Mouse (Mus musculus) retina, embryonic 14.5 days (tissue): ENCODE measurements at regions not wholly inside any gene's neighbourhood (a gene's known extent, or its start where the extent isn't known, plus 50 kb on each side); places are given as distances from the start of the nearest gene placed in this dataset.

Experiments used
- DNase-seq: peaks from one replicate; pipeline ENCODE4 v3.0.0-alpha.2; 2015; ENCODE audit warnings: low spot score

DNA sequence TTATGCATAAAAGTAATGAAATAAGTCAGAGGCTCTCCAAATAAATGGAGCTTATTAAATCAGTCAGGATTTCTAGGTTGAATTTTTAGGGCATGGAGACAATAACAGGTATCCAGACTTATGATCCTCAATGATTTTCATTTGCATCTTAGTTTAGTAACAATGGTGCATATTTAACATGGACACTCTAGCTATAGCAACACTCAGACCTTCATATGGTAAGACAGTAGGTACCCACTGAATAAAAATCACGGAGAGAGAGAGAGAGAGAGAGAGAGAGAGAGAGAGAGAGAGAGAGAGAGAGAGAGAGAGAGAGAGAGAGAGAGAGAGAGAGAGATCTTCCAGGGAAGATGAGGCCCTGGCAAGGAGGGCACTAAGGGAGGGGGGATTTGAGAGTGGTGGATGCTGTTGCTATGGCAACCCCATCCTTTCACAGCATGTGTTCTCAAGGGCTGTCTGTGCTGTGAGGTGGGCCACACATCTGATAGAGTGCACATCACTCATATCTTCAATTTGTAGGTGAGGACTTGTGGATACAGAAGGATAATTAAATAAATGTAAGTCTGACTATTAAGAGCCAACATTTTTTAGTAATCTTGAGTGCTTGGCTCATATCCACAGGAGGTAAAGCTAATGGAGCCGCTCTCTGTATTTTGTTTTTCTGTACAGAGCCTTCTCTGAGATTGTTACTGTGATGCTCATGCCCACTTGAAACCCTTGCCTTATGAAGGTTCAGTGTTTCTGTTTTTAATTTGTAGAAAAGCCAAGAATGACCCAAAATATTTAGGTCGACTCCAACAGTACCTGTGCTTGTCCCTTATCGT is 227.7 kb downstream of the Otor start:
- DNase-seq, result peak; percentile 52

DNA sequence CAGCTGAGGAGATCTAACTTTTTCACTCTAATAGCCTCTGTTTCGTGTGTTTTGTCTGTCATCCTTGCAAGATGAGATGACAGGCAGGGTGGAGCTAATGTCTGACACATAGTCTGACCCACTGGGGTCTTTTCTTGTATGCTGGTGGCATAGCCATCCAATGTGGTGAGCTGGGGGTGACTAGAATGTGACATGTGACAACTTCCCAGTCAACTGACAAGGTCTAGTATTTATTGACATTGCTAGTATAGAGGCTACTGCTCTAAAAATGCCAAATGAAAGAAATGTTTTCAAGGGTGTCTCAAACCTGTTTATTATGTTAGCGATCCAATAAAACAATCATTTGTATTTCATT is 228.3 kb downstream of the Otor start:
- DNase-seq, result no peak

GRCm38 (mm10) chr2:143325486-143325885 is 220.5 kb upstream of the Pcsk2 start:
- no peak for DNase-seq

DNA sequence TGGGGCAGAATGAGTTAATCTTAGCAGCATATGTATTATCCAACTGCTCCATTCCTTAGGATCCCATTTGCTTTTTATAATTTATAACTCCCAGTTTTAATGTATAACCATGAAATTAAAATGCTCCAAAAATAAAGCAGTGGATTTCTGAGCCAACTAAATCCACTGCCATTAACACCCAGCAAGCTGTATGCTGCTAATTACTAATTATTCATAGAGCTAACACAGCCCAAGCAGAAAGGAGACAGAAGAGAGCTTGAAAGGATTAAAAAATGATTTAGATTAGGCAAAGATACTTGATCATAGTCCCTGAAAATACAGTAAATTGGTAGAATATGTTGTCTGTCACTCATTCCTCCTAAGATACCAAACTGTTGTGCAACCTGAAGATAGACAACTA is 213.9 kb upstream of the Pcsk2 start:
- no peak for DNase-seq

DNA sequence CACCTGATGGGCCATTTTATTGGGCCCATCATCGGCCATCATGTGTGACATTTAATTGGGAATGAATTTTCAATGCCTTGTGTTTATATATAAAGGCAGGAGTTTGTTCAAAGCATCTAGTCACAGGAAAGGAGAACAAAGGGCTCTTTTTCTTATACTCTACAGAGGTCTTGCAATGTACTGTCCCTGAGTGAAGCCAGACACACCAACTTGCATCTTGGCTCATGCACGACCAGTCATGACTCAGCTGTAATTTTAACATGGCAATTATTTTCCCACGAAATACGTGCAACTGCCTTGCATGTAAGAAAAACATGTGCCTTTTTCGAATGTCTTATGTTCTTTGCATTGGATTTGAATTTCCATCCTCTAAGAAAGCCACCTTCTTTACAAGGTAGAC is 205.6 kb upstream of the Pcsk2 start:
- DNase-seq, result no peak

- DNase-seq, result no peak
Measured at GRCm38 (mm10) chr2:143364193-143364592, 181.8 kb upstream of the Pcsk2 start.

DNA sequence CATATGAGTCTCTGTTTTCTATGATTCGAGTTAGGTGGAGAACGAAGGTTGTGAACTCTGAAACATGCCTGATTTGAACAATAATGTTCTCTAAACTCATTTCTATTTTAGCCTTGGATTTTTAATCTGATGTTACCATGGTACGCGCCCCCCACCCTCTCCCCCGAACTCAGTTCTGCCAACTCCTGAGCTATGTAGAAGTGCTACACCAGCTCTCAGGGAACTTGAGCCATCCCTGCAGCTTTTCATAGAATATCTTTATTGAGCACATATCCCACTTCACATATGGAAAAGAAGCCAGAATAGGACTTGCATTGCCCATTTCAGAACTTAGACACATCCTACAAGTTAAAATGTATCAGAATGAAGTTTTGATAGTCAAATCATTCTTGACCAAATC is 180.0 kb upstream of the Pcsk2 start:
- no peak for DNase-seq
